ENCODE assay signal across 8 mouse cellular contexts in the genomic region with DNA sequence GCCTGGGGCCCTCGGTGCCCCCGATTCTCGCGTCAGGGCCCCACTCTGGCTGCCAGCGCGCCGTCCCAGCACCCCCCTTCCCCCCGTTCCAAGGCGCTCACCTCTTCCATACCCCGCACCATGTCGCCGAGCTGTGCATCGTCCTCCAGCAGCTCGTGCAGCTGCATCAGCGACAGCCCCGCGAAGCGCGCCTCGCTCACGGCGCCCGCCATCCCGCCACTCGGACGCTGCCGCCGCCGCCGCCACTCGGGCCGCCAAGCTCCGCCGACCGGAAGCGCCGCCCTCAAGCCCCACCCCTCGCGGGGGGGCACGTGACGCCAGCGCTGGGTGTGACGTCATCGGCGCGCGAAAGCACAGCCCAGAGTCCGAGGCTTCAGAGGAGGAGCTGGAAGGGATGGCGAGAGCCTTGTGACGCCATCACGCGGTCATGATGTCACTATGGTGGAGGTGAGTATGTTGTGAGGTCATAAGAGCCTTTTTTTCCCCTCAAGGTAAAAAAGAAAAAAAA. TPM values are rescaled to one million over a fixed set of nuclear protein-coding genes. Genes with fewer than 3 reads are reported as not detected.
A peak's percentile ranks its signal among the peaks of the same experiment; 100 is the strongest.
DNase-seq lines count a peak whose midpoint lies in the region; ATAC-seq and TF ChIP-seq lines count a peak whose summit lies in the region.

A gene (minus strand): TSS at position 270 of the 508 bp plus-strand sequence.

- no peaks in the 10 kb centered on the region for H3K9me3 ChIP-seq in E14TG2a.4 (ENCODE audit: low read length)
- no peaks in the 10 kb centered on the region for H3K9me3 ChIP-seq in forebrain, embryonic 12.5 days
- H3K9me3 ChIP-seq in heart, embryonic 16.5 days (replicated peaks; ENCODE audit: control insufficient read depth, low read length) = no peaks in the 10 kb centered on the region
- no peaks in the 10 kb centered on the region for H3K9me3 ChIP-seq in liver, embryonic 13.5 days (replicated peaks)
- H3K9me3 ChIP-seq in stomach, embryonic 14.5 days (ENCODE audit: control insufficient read depth, low read depth, low read length) = no peaks in the 10 kb centered on the region

- peak; percentile 76 for ATAC-seq in forebrain, embryonic 12.5 days (ENCODE audit: low FRiP score)
- ATAC-seq in heart, embryonic 16.5 days (replicated peaks; ENCODE audit: extremely low read depth, insufficient read depth, low FRiP score) = peak; percentile 66
- ATAC-seq in liver, embryonic 13.5 days (ENCODE audit: low read depth) = peak; percentile 73
- ATAC-seq in stomach, embryonic 14.5 days (ENCODE audit: insufficient number of reproducible peaks, insufficient read depth, low FRiP score, low read depth) = peak; percentile 76

- DNase-seq in c-Kit-positive CD71-positive TER-119-positive erythroid progenitor cells, embryonic 14.5 days (ENCODE audit: low spot score) = peak; percentile 87
- peak; percentile 91 to 94 for DNase-seq in kidney, postnatal 25 days
- peak; percentile 87 for DNase-seq in liver, embryonic 13.5 days
- peak; percentile 92 to 94 for DNase-seq in natural killer cell, adult 2 months (ENCODE audit: low spot score in 2 of 2)

- peak within 1 kb of the TSS; percentile 98 for H3K9ac ChIP-seq in forebrain, embryonic 12.5 days
- peak within 1 kb of the TSS; percentile 99 for H3K9ac ChIP-seq in heart, embryonic 16.5 days (ENCODE audit: low read length)
- peak within 1 kb of the TSS; percentile 97 for H3K9ac ChIP-seq in liver, embryonic 13.5 days
- H3K9ac ChIP-seq in stomach, embryonic 14.5 days (replicated peaks; ENCODE audit: low read depth, low read length) = peak within 1 kb of the TSS; percentile 90

- H3K27ac ChIP-seq in forebrain, embryonic 12.5 days = peak within 1 kb of the TSS; percentile 92
- H3K27ac ChIP-seq in heart, embryonic 16.5 days (ENCODE audit: low read length) = peak within 1 kb of the TSS; percentile 98
- peak within 1 kb of the TSS; percentile 93 for H3K27ac ChIP-seq in liver, embryonic 13.5 days
- H3K27ac ChIP-seq in stomach, embryonic 14.5 days (ENCODE audit: low read length) = peak within 1 kb of the TSS; percentile 91

- TF ChIP-seq CTCF in E14TG2a.4 (conservative IDR thresholded peaks at IDR 0.05; ENCODE audit: low read length) = no peak

- H3K4me3 ChIP-seq in E14TG2a.4 (replicated peaks; ENCODE audit: low read length) = peak within 1 kb of the TSS; percentile 90
- peak within 1 kb of the TSS; percentile 95 for H3K4me3 ChIP-seq in forebrain, embryonic 12.5 days (replicated peaks)
- peak within 1 kb of the TSS; percentile 93 for H3K4me3 ChIP-seq in heart, embryonic 16.5 days (ENCODE audit: low read length)
- peak within 1 kb of the TSS; percentile 97 for H3K4me3 ChIP-seq in liver, embryonic 13.5 days (replicated peaks)
- peak within 1 kb of the TSS; percentile 91 for H3K4me3 ChIP-seq in stomach, embryonic 14.5 days (ENCODE audit: low read depth, low read length)

- WGBS in forebrain, embryonic 12.5 days = under 1% methylated on average over 52 of the region's 52 CpGs
- WGBS in heart, embryonic 16.5 days = under 1% methylated on average over 52 of the region's 52 CpGs
- WGBS in liver, embryonic 13.5 days (ENCODE audit: insufficient replicate concordance) = under 1% methylated on average over 52 of the region's 52 CpGs
- under 1% methylated on average over 52 of the region's 52 CpGs for WGBS in stomach, embryonic 14.5 days

- peak within 1 kb of the TSS; percentile 87 for H3K4me2 ChIP-seq in forebrain, embryonic 12.5 days
- H3K4me2 ChIP-seq in heart, embryonic 16.5 days (ENCODE audit: low read depth, low read length) = peak within 1 kb of the TSS; percentile 79
- peak within 1 kb of the TSS; percentile 93 for H3K4me2 ChIP-seq in liver, embryonic 13.5 days
- H3K4me2 ChIP-seq in stomach, embryonic 14.5 days (replicated peaks; ENCODE audit: low read depth, low read length) = peak within 1 kb of the TSS; percentile 81

- H3K4me1 ChIP-seq in E14TG2a.4 (replicated peaks; ENCODE audit: low read depth, low read length) = peaks cover 31% of the 10 kb centered on the region
- peaks cover 47% of the 10 kb centered on the region for H3K4me1 ChIP-seq in forebrain, embryonic 12.5 days
- H3K4me1 ChIP-seq in heart, embryonic 16.5 days (ENCODE audit: control insufficient read depth, insufficient read depth, low read length) = peaks cover 33% of the 10 kb centered on the region
- peaks cover 72% of the 10 kb centered on the region for H3K4me1 ChIP-seq in liver, embryonic 13.5 days (replicated peaks)
- peaks cover 26% of the 10 kb centered on the region for H3K4me1 ChIP-seq in stomach, embryonic 14.5 days (ENCODE audit: control insufficient read depth, insufficient read depth, low read length)

- H3K36me3 ChIP-seq in E14TG2a.4 (ENCODE audit: insufficient read depth, low read length) = no peaks in the 10 kb centered on the region; the same call in 1 of the 2 replicates
- peaks cover 4% of the 10 kb centered on the region for H3K36me3 ChIP-seq in forebrain, embryonic 12.5 days (replicated peaks)
- H3K36me3 ChIP-seq in heart, embryonic 16.5 days (ENCODE audit: control insufficient read depth, insufficient read depth) = no peaks in the 10 kb centered on the region
- H3K36me3 ChIP-seq in liver, embryonic 13.5 days = peaks cover 7% of the 10 kb centered on the region
- no peaks in the 10 kb centered on the region for H3K36me3 ChIP-seq in stomach, embryonic 14.5 days (ENCODE audit: control insufficient read depth, insufficient read depth, low read length)

- 0 out of 2 replicates have a peak, but pooled peaks cover 12% of the 10 kb centered on the region for H3K27me3 ChIP-seq in E14TG2a.4 (ENCODE audit: insufficient read depth, low read length)
- no peaks in the 10 kb centered on the region for H3K27me3 ChIP-seq in forebrain, embryonic 12.5 days
- no peaks in the 10 kb centered on the region for H3K27me3 ChIP-seq in heart, embryonic 16.5 days (ENCODE audit: control insufficient read depth, insufficient read depth, low read length)
- H3K27me3 ChIP-seq in liver, embryonic 13.5 days = no peaks in the 10 kb centered on the region
- no peaks in the 10 kb centered on the region for H3K27me3 ChIP-seq in stomach, embryonic 14.5 days (ENCODE audit: control insufficient read depth, insufficient read depth, low read length)

RNA-seq across cellular contexts. Expression of the gene that starts here (rescaled TPM):
- polyA plus RNA-seq in forebrain, embryonic 12.5 days (2016; fragmentation: Nextera tagmentation; extraction: Ambion mirVana) = 70.5 and 73.4 TPM in 2 replicates
- polyA plus RNA-seq in heart, embryonic 16.5 days (2015; fragmentation: Nextera tagmentation; extraction: Ambion mirVana) = 58.7 and 61.4 TPM in 2 replicates
- 16.1 and 18.0 TPM in 2 replicates for polyA plus RNA-seq in liver, embryonic 13.5 days (2015; fragmentation: Nextera tagmentation; extraction: Ambion mirVana)
- polyA plus RNA-seq in stomach, embryonic 14.5 days (2014; fragmentation: Nextera tagmentation; extraction: Ambion mirVana) = 29.3 and 31.5 TPM in 2 replicates

Comparison
In these comparisons a context has a peak if more than half of its experiments do, and no peak if none do; other contexts are left out.
1. Peak in every context shown above with its lines: DNase-seq, ATAC-seq, H3K4me3 ChIP-seq and H3K27ac ChIP-seq.